Mouse (Mus musculus): Measurements from ENCODE around the gene Gipc3. TPM values are rescaled to one million over a fixed set of nuclear protein-coding genes. Genes with fewer than 3 reads are reported as not detected.

Gene Gipc3
- total RNA-seq, 2 experiments from 2014 or later, result 1.8 TPM

DNA sequence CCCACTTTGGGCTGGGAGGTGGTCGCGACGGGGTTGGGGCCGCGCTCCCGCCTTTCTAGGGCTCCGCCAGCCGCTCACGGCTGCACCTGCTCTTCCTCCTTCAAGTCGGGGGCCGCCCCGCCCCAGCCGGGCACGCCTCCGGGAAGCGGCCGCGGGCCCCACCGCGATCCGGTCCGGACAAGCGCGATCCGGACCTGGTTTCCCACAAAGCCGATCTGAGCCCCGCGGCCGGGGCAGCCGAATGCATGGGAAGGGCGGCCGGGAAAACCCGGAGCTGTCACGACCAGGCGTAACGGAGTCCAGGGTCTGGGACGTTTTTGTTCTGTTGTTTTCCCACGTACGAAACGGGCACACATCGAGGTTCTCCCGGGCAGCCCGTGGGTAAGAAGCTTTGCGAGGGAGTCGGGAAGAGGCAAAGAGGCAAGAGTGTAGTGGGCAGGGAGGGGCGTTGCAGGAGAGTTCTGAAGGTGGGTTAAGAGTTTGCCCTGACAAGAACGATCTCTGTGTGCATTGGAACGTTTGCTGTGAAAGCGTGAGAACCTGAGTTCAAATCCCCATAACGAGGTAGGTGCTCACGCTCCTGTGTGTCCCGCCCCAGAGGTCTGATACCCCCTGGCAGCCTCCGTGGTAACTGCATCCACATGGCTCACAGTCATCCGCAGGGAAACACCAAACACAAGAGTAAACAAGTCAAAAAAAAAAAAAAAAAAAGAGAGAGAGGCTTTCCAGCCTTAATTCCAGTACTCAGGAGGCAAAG lies 57.2 kb downstream of the Gipc3 start:
- DNase-seq (ENCODE audit: low spot score in 2 of 2), result peak; percentile 67 to 81

Small RNA genes within 50 kb of the gene (microRNA-seq; reads per million reads assigned to microRNA genes)
- 1.7 to 2.5 reads per million in 2 experiments for gene Mir6913

Other genes with a start within 250 kb of the Gipc3 start
- under 1 TPM; 0.57 to 0.63 TPM for gene Creb3l3, start 244.4 kb downstream of the Gipc3 start, total RNA-seq (2021)
- gene Map2k2, start 237.4 kb downstream of the Gipc3 start, total RNA-seq (2021), result 100 to 1,000 TPM; 130 to 136 TPM
- 100 to 1,000 TPM; 122 to 126 TPM for gene Zbtb7a, start 208.0 kb downstream of the Gipc3 start, total RNA-seq (2021)
- gene Pias4, start 175.3 kb downstream of the Gipc3 start, total RNA-seq (2021), result 10 to 100 TPM; 27.5 to 30.8 TPM
- 100 to 1,000 TPM; 907 to 934 TPM for gene Eef2, start 166.6 kb downstream of the Gipc3 start, total RNA-seq (2021)
- gene Dapk3, start 160.3 kb downstream of the Gipc3 start, total RNA-seq (2021), result 10 to 100 TPM; 71.9 to 76.4 TPM
- gene 4930442H23Rik, start 159.4 kb downstream of the Gipc3 start, total RNA-seq (2021), result not detected
- under 1 TPM; 0.23 to 0.27 TPM for gene Nmrk2, start 141.2 kb downstream of the Gipc3 start, total RNA-seq (2021)
- gene Atcay, start 112.4 kb downstream of the Gipc3 start, total RNA-seq (2021), result 100 to 1,000 TPM; 150 to 155 TPM
- gene Zfr2, start 110.1 kb downstream of the Gipc3 start, total RNA-seq (2021), result 10 to 100 TPM; 57.6 to 63.6 TPM
- 100 to 1,000 TPM; 204 to 214 TPM for gene Matk, start 90.3 kb downstream of the Gipc3 start, total RNA-seq (2021)
- 10 to 100 TPM; 36.9 to 40.4 TPM for gene Mrpl54, start 76.3 kb downstream of the Gipc3 start, total RNA-seq (2021)
- gene Apba3, start 76.3 kb downstream of the Gipc3 start, total RNA-seq (2021), result 10 to 100 TPM; 39.3 to 40.9 TPM
- 1 to 10 TPM in 1 of 2 experiments, under 1 TPM in 1; 0.62 to 1.7 TPM for gene Tjp3, start 51.7 kb downstream of the Gipc3 start, total RNA-seq (2021)
- 100 to 1,000 TPM; 303 to 304 TPM for gene Pip5k1c, start 50.3 kb downstream of the Gipc3 start, total RNA-seq (2021)
- gene Cactin, start 22.2 kb downstream of the Gipc3 start, total RNA-seq (2021), result 10 to 100 TPM; 31.1 to 31.2 TPM
- 1 to 10 TPM in 1 of 2 experiments, under 1 TPM in 1; 0.74 to 1.0 TPM for gene Tbxa2r, start 14.5 kb downstream of the Gipc3 start, total RNA-seq (2021)
- gene Hmg20b, start 7.2 kb upstream of the Gipc3 start, total RNA-seq (2021), result 10 to 100 TPM; 32.4 to 37.0 TPM
- 10 to 100 TPM; 42.2 to 44.4 TPM for gene Mfsd12, start 14.2 kb upstream of the Gipc3 start, total RNA-seq (2021)
- 1 to 10 TPM; 1.6 to 2.0 TPM for gene 4930404N11Rik, start 22.6 kb upstream of the Gipc3 start, total RNA-seq (2021)
- gene Fzr1, start 35.2 kb upstream of the Gipc3 start, total RNA-seq (2021), result 10 to 100 TPM; 70.8 to 72.5 TPM
- 10 to 100 TPM; 82.0 to 82.9 TPM for gene Dohh, start 41.2 kb upstream of the Gipc3 start, total RNA-seq (2021)
- 1 to 10 TPM; 4.1 to 4.8 TPM for gene Gm48551, start 41.2 kb upstream of the Gipc3 start, total RNA-seq (2021)
- 1 to 10 TPM; 4.2 to 6.9 TPM for gene Gm48552, start 45.7 kb upstream of the Gipc3 start, total RNA-seq (2021)
- 1 to 10 TPM; 1.8 to 2.4 TPM for gene Smim24, start 49.8 kb upstream of the Gipc3 start, total RNA-seq (2021)
- 10 to 100 TPM; 54.2 to 54.7 TPM for gene Nfic, start 112.4 kb upstream of the Gipc3 start, total RNA-seq (2021)
- 100 to 1,000 TPM; 268 TPM for gene Celf5, start 139.4 kb upstream of the Gipc3 start, total RNA-seq (2021)
- gene Ncln, start 153.1 kb upstream of the Gipc3 start, total RNA-seq (2021), result 10 to 100 TPM; 77.5 to 87.4 TPM
- gene S1pr4, start 156.9 kb upstream of the Gipc3 start, total RNA-seq (2021), result under 1 TPM; 0.53 to 0.94 TPM
- gene Gna15, start 181.0 kb upstream of the Gipc3 start, total RNA-seq (2021), result 1 to 10 TPM; 3.9 to 4.4 TPM
- 100 to 1,000 TPM; 124 to 126 TPM for gene Gna11, start 201.9 kb upstream of the Gipc3 start, total RNA-seq (2021)
- gene Aes, start 216.2 kb upstream of the Gipc3 start, total RNA-seq (2021), result 100 to 1,000 TPM; 765 to 778 TPM
- gene Tle2, start 231.3 kb upstream of the Gipc3 start, total RNA-seq (2021), result 10 to 100 TPM; 31.6 to 31.8 TPM